Mouse (Mus musculus): ENCODE measurements around the gene Mllt11. TPM values are rescaled to one million over a fixed set of nuclear protein-coding genes. Genes with fewer than 3 reads are reported as not detected.

Gene Mllt11
- polyA plus RNA-seq, 1 experiment from 2014 or later: 96.2 TPM

- Histone ChIP-seq H3K27me3 (no peaks in the 10 kb centered on the region), H3K4me3 (replicated peaks) (no peak overlapping the region), H3K4me2 (no peak overlapping the region), H3K9ac (no peak overlapping the region), H3K27ac (no peak overlapping the region), H3K36me3 (replicated peaks) (peaks cover 97% of the 10 kb centered on the region), H3K4me1 (no peaks in the 10 kb centered on the region), H3K9me3 (no peaks in the 10 kb centered on the region)
- WGBS: 83% methylated on average over 7 of the region's 7 CpGs
- ATAC-seq (ENCODE audit: low FRiP score): no peak
Measured at GRCm38 (mm10) chr3:95200132-95200531, 31.8 kb downstream of the Mllt11 start.

- Histone ChIP-seq H3K4me3 (replicated peaks) (no peak overlapping the region), H3K4me1 (no peaks in the 10 kb centered on the region), H3K4me2 (no peak overlapping the region), H3K27ac (no peak overlapping the region), H3K27me3 (no peaks in the 10 kb centered on the region), H3K9me3 (no peaks in the 10 kb centered on the region), H3K36me3 (replicated peaks) (peaks cover 95% of the 10 kb centered on the region), H3K9ac (no peak overlapping the region)
- ATAC-seq (ENCODE audit: low FRiP score): no peak
- WGBS: 75% methylated on average over 1 of the region's 1 CpGs
Measured at GRCm38 (mm10) chr3:95199101-95199500, 32.9 kb downstream of the Mllt11 start.

GRCm38 (mm10) chr3:95195772-95196171 lies 36.2 kb downstream of the Mllt11 start:
- Histone ChIP-seq H3K4me2 (no peak overlapping the region), H3K9ac (no peak overlapping the region), H3K36me3 (replicated peaks) (peaks cover 78% of the 10 kb centered on the region), H3K9me3 (no peaks in the 10 kb centered on the region), H3K4me1 (no peaks in the 10 kb centered on the region), H3K27ac (no peak overlapping the region), H3K27me3 (no peaks in the 10 kb centered on the region), H3K4me3 (replicated peaks) (no peak overlapping the region)
- 95% methylated on average over 2 of the region's 2 CpGs for WGBS
- ATAC-seq (ENCODE audit: low FRiP score): no peak

- Histone ChIP-seq H3K27ac (no peak overlapping the region), H3K4me3 (replicated peaks) (no peak overlapping the region), H3K36me3 (replicated peaks) (peaks cover 75% of the 10 kb centered on the region), H3K9ac (no peak overlapping the region), H3K4me2 (no peak overlapping the region), H3K27me3 (no peaks in the 10 kb centered on the region), H3K9me3 (no peaks in the 10 kb centered on the region), H3K4me1 (no peaks in the 10 kb centered on the region)
- no peak for ATAC-seq (ENCODE audit: low FRiP score)
- WGBS: 81% methylated on average over 6 of the region's 6 CpGs
Measured at GRCm38 (mm10) chr3:95194721-95195135, 37.2 kb downstream of the Mllt11 start.

- H3K9me3 ChIP-seq: no peaks in the 10 kb centered on the region
- H3K27me3 ChIP-seq: no peaks in the 10 kb centered on the region
- H3K4me2 ChIP-seq: no peak overlapping the region
- 89% methylated on average over 6 of the region's 6 CpGs for WGBS
- no peak overlapping the region for H3K27ac ChIP-seq
- ATAC-seq (ENCODE audit: low FRiP score): no peak
- H3K36me3 ChIP-seq (replicated peaks): peaks cover 65% of the 10 kb centered on the region
- no peak overlapping the region for H3K9ac ChIP-seq
- H3K4me1 ChIP-seq: no peaks in the 10 kb centered on the region
- H3K4me3 ChIP-seq (replicated peaks): no peak overlapping the region
Measured at GRCm38 (mm10) chr3:95186888-95187287, 45.1 kb downstream of the Mllt11 start.

GRCm38 (mm10) chr3:95186100-95186499 lies 45.9 kb downstream of the Mllt11 start:
- ATAC-seq (ENCODE audit: low FRiP score): no peak
- H3K36me3 ChIP-seq (replicated peaks): peaks cover 67% of the 10 kb centered on the region

GRCm38 (mm10) chr3:95184796-95185577 lies 47.0 kb downstream of the Mllt11 start:
- no peak overlapping the region for H3K4me2 ChIP-seq
- peaks cover 63% of the 10 kb centered on the region for H3K36me3 ChIP-seq (replicated peaks)
- H3K9me3 ChIP-seq: no peaks in the 10 kb centered on the region
- H3K27ac ChIP-seq: no peak overlapping the region
- no peaks in the 10 kb centered on the region for H3K4me1 ChIP-seq
- no peak overlapping the region for H3K9ac ChIP-seq
- no peak overlapping the region for H3K4me3 ChIP-seq (replicated peaks)
- no peaks in the 10 kb centered on the region for H3K27me3 ChIP-seq
- no peak for ATAC-seq (ENCODE audit: low FRiP score)
- 89% methylated on average over 9 of the region's 9 CpGs for WGBS

More at GRCm38 (mm10) chr3:95186100-95186499, 45.9 kb downstream of the Mllt11 start:
- no peaks in the 10 kb centered on the region for H3K27me3 ChIP-seq
- no peaks in the 10 kb centered on the region for H3K9me3 ChIP-seq
- no peaks in the 10 kb centered on the region for H3K4me1 ChIP-seq
- no peak overlapping the region for H3K27ac ChIP-seq
- no peak overlapping the region for H3K4me2 ChIP-seq
- no peak overlapping the region for H3K9ac ChIP-seq
- WGBS: 88% methylated on average over 2 of the region's 2 CpGs
- no peak overlapping the region for H3K4me3 ChIP-seq (replicated peaks)

GRCm38 (mm10) chr3:95181841-95182240 lies 50.1 kb downstream of the Mllt11 start:
- Histone ChIP-seq H3K4me1 (no peaks in the 10 kb centered on the region), H3K4me2 (no peak overlapping the region), H3K9me3 (no peaks in the 10 kb centered on the region), H3K27me3 (no peaks in the 10 kb centered on the region), H3K27ac (no peak overlapping the region), H3K4me3 (replicated peaks) (no peak overlapping the region), H3K36me3 (replicated peaks) (peaks cover 33% of the 10 kb centered on the region), H3K9ac (no peak overlapping the region)
- WGBS: 55% methylated on average over 1 of the region's 1 CpGs
- ATAC-seq (ENCODE audit: low FRiP score): no peak

GRCm38 (mm10) chr3:95179890-95180289 lies 52.1 kb downstream of the Mllt11 start:
- H3K4me1 ChIP-seq: no peaks in the 10 kb centered on the region
- H3K27ac ChIP-seq: no peak overlapping the region
- H3K4me2 ChIP-seq: no peak overlapping the region
- peaks cover 16% of the 10 kb centered on the region; the same call in 1 of the 2 replicates for H3K36me3 ChIP-seq (replicated peaks)
- H3K4me3 ChIP-seq (replicated peaks): no peak overlapping the region
- no peak for ATAC-seq (ENCODE audit: low FRiP score)
- H3K9me3 ChIP-seq: no peaks in the 10 kb centered on the region
- no peaks in the 10 kb centered on the region for H3K27me3 ChIP-seq
- H3K9ac ChIP-seq: no peak overlapping the region
- WGBS: 80% methylated on average over 3 of the region's 3 CpGs

- no peak for ATAC-seq (ENCODE audit: low FRiP score)
- 91% methylated on average over 5 of the region's 5 CpGs for WGBS
- H3K4me2 ChIP-seq: no peak overlapping the region
- H3K9ac ChIP-seq: no peak overlapping the region
- H3K36me3 ChIP-seq (replicated peaks): peaks cover 9% of the 10 kb centered on the region; the same call in 1 of the 2 replicates
- peaks cover 5% of the 10 kb centered on the region for H3K27me3 ChIP-seq
- H3K27ac ChIP-seq: no peak overlapping the region
- no peak overlapping the region for H3K4me3 ChIP-seq (replicated peaks)
- H3K4me1 ChIP-seq: peaks cover 3% of the 10 kb centered on the region
- no peaks in the 10 kb centered on the region for H3K9me3 ChIP-seq
Measured at GRCm38 (mm10) chr3:95178948-95179347, 53.0 kb downstream of the Mllt11 start.

- H3K4me2 ChIP-seq: no peak overlapping the region
- H3K27ac ChIP-seq: no peak overlapping the region
- peaks cover 10% of the 10 kb centered on the region for H3K36me3 ChIP-seq (replicated peaks)
- 82% methylated on average over 6 of the region's 6 CpGs for WGBS
- peaks cover 19% of the 10 kb centered on the region for H3K27me3 ChIP-seq
- H3K4me1 ChIP-seq: peaks cover 16% of the 10 kb centered on the region
- H3K9ac ChIP-seq: no peak overlapping the region
- ATAC-seq (ENCODE audit: low FRiP score): no peak
- no peaks in the 10 kb centered on the region for H3K9me3 ChIP-seq
- no peak overlapping the region for H3K4me3 ChIP-seq (replicated peaks)
Measured at GRCm38 (mm10) chr3:95177583-95177982, 54.4 kb downstream of the Mllt11 start.

GRCm38 (mm10) chr3:95176500-95176899 lies 55.5 kb downstream of the Mllt11 start:
- H3K9ac ChIP-seq: no peak overlapping the region
- no peak overlapping the region for H3K4me2 ChIP-seq
- no peaks in the 10 kb centered on the region for H3K9me3 ChIP-seq
- H3K36me3 ChIP-seq (replicated peaks): peaks cover 21% of the 10 kb centered on the region
- 53% methylated on average over 3 of the region's 3 CpGs for WGBS
- peaks cover 30% of the 10 kb centered on the region for H3K27me3 ChIP-seq
- H3K4me1 ChIP-seq: peaks cover 21% of the 10 kb centered on the region
- no peak overlapping the region for H3K27ac ChIP-seq
- ATAC-seq (ENCODE audit: low FRiP score): no peak
- no peak overlapping the region for H3K4me3 ChIP-seq (replicated peaks)

- no peak overlapping the region for H3K9ac ChIP-seq
- peak overlapping the region; percentile 40; the same call in 1 of the 2 replicates for H3K4me2 ChIP-seq
- peaks cover 54% of the 10 kb centered on the region for H3K27me3 ChIP-seq
- 1% methylated on average over 16 of the region's 16 CpGs for WGBS
- peak; percentile 42 for ATAC-seq (ENCODE audit: low FRiP score)
- no peaks in the 10 kb centered on the region for H3K9me3 ChIP-seq
- H3K4me1 ChIP-seq: peaks cover 21% of the 10 kb centered on the region
- H3K4me3 ChIP-seq (replicated peaks): peak overlapping the region; percentile 18
- peaks cover 42% of the 10 kb centered on the region for H3K36me3 ChIP-seq (replicated peaks)
- H3K27ac ChIP-seq: no peak overlapping the region
Measured at GRCm38 (mm10) chr3:95174011-95174592, 57.9 kb downstream of the Mllt11 start.
